ENCODE assay signal across 19 mouse cellular contexts in genomic region chr14:79890280-79890679, GRCm38 (mm10).
"Had no signal": no experiment of that assay in that cellular context is flagged by ENCODE, and none has a peak within 500 bp of the region (broad histone marks: within the 10 kb centered on the region; RNA-seq: fewer than 3 reads in every experiment).

No protein-coding gene starts in this region.

- H3K4me3 ChIP-seq: gastrocnemius, adult 2 months; heart, adult 2 months; heart, embryonic 13.5 days; heart, embryonic 15.5 days; hindbrain, embryonic 13.5 days; hindbrain, embryonic 15.5 days; limb, embryonic 13.5 days; limb, embryonic 15.5 days; liver, embryonic 12.5 days had no signal

- H3K9me3 ChIP-seq: heart, embryonic 13.5 days; heart, embryonic 15.5 days; hindbrain, embryonic 13.5 days; hindbrain, embryonic 15.5 days; limb, embryonic 13.5 days; limb, embryonic 15.5 days had no signal

- H3K36me3 ChIP-seq: heart, embryonic 13.5 days; heart, embryonic 15.5 days; hindbrain, embryonic 13.5 days; hindbrain, embryonic 15.5 days; limb, embryonic 13.5 days; limb, embryonic 15.5 days; liver, embryonic 12.5 days had no signal

- DNase-seq: gastrocnemius, adult 2 months; gastrocnemius, postnatal 10 days; gastrocnemius, postnatal 25 days; heart, adult 2 months; heart, postnatal 14 days; heart, postnatal 36 days; kidney, postnatal 14 days; layer of hippocampus, postnatal 36 days; left cerebral cortex, postnatal 4 days had no signal

- H3K9ac ChIP-seq: heart, embryonic 13.5 days; heart, embryonic 15.5 days; hindbrain, embryonic 13.5 days; hindbrain, embryonic 15.5 days; limb, embryonic 13.5 days; limb, embryonic 15.5 days; liver, embryonic 12.5 days; liver, embryonic 14.5 days had no signal

- H3K4me1 ChIP-seq: heart, embryonic 13.5 days; heart, embryonic 15.5 days; liver, embryonic 12.5 days had no signal

- H3K27ac ChIP-seq: gastrocnemius, adult 2 months; heart, adult 2 months; heart, embryonic 13.5 days; heart, embryonic 15.5 days; hindbrain, embryonic 13.5 days; hindbrain, embryonic 15.5 days; hindbrain, postnatal 0 days; kidney, postnatal 0 days; limb, embryonic 13.5 days; limb, embryonic 15.5 days; liver, embryonic 12.5 days; liver, embryonic 14.5 days had no signal
